Mouse (Mus musculus) frontal cortex, postnatal 10 days (tissue): Measurements from ENCODE around the gene Ablim2.

Experiments used
- DNase-seq, 2 experiments: peaks; one replicate each; pipeline ENCODE4 v3.0.0; 2022; ENCODE audit warnings: low spot score in 2 of 2, mixed read lengths in 1 of 2

Ablim2 gene

GRCm38 (mm10) chr5:35908626-35909443 lies 151.2 kb downstream of the Ablim2 start:
- DNase-seq, result no peak

- no peak for DNase-seq
Observed at GRCm38 (mm10) chr5:35915629-35916300, 158.1 kb downstream of the Ablim2 start.

GRCm38 (mm10) chr5:35916666-35917065 lies 159.0 kb downstream of the Ablim2 start:
- DNase-seq, result no peak

- peak in 1 of 2 experiments; percentile 37 for DNase-seq
Observed at GRCm38 (mm10) chr5:35918387-35918786, 160.7 kb downstream of the Ablim2 start.

GRCm38 (mm10) chr5:35920076-35920475 lies 162.4 kb downstream of the Ablim2 start:
- no peak for DNase-seq

GRCm38 (mm10) chr5:35920557-35920956 lies 162.9 kb downstream of the Ablim2 start:
- no peak for DNase-seq

- no peak for DNase-seq
Observed at GRCm38 (mm10) chr5:35921141-35921540, 163.5 kb downstream of the Ablim2 start.

- DNase-seq, result no peak
Observed at GRCm38 (mm10) chr5:35921595-35922254, 164.0 kb downstream of the Ablim2 start.

GRCm38 (mm10) chr5:35923448-35923847 lies 165.8 kb downstream of the Ablim2 start:
- DNase-seq, result no peak

- DNase-seq, result peak; percentile 38 to 44
Observed at GRCm38 (mm10) chr5:35925171-35925634, 167.5 kb downstream of the Ablim2 start.

GRCm38 (mm10) chr5:35926511-35926910 lies 168.8 kb downstream of the Ablim2 start:
- no peak for DNase-seq

- DNase-seq, result no peak
Observed at GRCm38 (mm10) chr5:35931296-35931695, 173.6 kb downstream of the Ablim2 start.

GRCm38 (mm10) chr5:35933059-35933458 lies 175.4 kb downstream of the Ablim2 start:
- no peak for DNase-seq
